Mouse (Mus musculus): ENCODE results near the gene Ppp3ca. TPM values are rescaled to one million over a fixed set of nuclear protein-coding genes. Genes with fewer than 3 reads are reported as not detected.
A peak's percentile ranks its signal among the peaks of the same experiment; 100 is the strongest.
"Not testable (repeated sequence)": the region's sequence is repeated elsewhere in the genome, so short reads cannot be mapped to it uniquely, and the experiment has no call there.

Ppp3ca gene
- total RNA-seq, 2 experiments from 2014 or later = 47.8 to 48.3 TPM

DNA sequence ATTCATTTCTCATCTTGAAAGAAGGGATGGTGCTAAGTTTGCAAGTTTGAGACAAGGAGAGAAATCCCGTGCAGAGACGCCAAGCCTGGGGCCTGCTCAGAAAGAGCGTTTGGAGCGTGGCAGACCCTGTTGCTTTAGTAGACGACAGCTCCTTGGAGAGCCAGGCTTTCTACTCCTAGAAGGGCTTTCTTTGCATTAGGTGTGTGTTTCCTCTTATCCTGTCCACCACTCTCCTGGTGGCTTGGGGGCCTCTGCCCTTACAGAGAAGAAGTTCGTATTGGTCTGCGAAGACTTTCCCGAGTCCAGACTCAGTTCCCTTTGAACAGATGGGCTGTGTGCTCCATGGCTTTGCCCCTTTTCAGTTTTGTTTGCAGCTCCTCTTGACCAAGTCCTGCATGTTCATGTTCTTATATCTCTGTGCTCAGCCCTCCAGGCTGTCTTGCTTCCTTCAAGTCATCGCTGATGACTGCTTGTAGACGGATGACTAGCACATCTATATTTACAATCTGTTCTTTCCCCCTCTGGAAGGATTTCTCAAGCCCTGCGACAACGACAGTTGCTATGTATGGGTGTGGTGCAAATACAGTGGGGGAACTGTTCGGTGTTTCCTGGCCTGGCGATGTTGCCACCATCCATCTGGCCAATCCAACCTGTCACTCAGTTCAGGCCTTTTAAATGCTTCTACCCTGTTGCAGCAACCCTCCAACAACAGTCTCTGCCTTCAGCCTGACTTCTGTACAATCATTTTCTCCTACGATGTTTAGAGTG is 14.5 kb downstream of the Ppp3ca start:
- intact Hi-C loops (cut with DNase I) = no loop called here
- DNase-seq = no peak

DNA sequence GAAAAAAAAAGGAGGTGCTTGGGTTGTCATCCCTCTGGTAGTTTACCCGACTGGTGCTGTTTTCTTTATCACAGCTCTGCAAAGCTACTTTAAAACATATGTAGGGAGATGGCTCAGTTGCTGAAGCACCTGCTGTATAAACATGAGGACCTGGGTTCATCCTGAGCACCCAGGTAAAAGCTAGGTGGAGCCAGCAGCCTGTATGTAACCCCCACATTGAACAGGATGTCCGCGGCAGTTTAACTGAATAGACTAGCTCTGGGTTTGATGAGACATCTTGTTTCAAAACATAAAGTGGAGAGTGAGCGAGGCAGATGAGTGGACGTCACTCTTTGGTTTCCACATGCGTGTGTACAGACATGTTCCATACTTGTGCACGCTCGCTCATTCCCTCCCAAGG is 16.5 kb downstream of the Ppp3ca start:
- DNase-seq = no peak
- intact Hi-C loops (cut with DNase I) = no loop called here

DNA sequence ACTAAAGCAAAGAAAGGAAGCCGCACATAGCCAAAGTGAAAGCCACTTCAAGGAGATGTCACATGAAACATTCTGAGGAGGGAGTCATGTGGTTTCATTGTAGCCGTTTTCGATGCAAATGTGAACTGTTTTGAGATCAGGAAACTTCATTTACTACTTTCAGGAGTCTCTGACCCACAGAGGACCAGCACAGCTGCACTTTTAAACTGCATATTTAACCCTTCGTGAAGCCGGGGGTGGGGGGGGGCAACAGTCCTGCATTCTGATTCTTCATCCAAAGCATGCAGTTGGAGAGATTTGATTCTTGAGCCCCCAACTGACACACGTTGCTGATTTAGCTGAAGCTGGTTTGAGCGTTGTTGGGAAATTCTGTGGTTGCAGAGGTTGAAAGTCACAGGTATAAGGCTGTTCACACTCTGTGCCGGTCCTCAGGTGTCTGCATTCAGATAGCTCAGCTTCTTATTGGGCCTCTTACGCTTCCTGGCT is 18.2 kb downstream of the Ppp3ca start:
- intact Hi-C loops (cut with DNase I) = no loop called here
- no peak for DNase-seq

DNA sequence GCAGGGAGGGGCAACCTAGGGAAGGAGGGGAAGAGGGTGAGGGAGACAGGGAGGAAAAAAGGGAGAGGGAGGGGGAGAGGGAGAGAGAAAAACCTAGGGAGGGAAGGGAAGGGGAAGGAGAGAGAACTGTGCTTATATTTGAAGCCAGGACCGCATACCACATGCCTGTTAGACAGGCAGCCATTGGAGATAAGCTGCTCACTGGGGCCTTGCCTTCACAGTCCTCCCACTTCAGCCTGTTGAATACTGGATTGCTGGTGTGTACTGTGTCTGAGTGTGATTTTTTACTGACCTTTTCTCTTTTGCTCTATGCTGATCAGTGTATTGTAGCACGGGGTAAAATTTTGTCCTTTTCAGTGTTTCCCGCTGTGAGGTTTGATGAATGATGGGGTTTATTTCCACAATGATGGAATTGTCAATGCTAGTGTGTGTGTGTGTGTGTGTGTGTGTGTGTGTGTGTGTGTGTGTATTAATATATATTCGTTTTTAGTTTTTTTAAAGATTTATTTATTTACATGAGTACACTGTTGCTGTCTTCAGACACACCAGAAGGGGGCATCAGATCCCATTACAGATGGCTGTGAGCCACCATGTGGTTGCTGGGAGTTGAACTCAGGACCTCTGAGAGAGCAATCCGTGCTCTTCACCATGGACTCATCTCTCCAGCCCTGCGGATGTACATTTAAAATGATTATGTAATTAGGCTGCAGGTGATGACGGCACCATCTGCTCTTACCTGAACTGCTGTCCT is 20.0 kb downstream of the Ppp3ca start:
- no peak for DNase-seq
- intact Hi-C loops (cut with DNase I) = no loop called here

DNA sequence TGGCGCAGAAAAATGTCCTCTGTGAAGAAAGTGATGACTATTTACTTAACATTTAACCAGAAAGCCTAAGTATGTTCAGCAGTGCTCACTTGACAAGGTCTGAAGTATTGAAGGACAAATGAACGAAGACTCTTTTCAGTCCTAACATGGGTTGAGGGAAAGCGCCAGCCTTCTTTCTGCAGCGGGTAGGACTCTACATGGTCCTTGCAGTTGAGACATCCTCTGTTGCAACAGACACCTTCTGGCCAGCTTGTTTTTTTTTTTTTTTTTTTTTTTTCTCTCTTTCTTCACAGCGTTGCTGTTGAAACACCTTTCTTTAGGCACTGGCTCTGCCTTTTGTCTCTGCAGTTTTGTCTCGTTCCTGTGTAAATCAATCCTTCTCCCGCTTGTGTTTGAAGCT is 22.1 kb downstream of the Ppp3ca start:
- intact Hi-C loops (cut with DNase I) = no loop called here
- no peak for DNase-seq

- DNase-seq = no peak
- intact Hi-C loops (cut with DNase I) = no loop called here
These were observed 23.6 kb downstream of the Ppp3ca start for GRCm38 (mm10) chr3:136693547-136693946.

- intact Hi-C loops (cut with DNase I) = no loop called here
- DNase-seq = peak in 1 of 2 experiments; percentile 30
These were observed 27.8 kb downstream of the Ppp3ca start for GRCm38 (mm10) chr3:136697626-136698191.

- DNase-seq = not testable (repeated sequence)
- intact Hi-C loops (cut with DNase I) = loop anchor here (5.0 kb wide), 1 partner anchor 87 kb away; no protein-coding TSS in a partner anchor
These were observed 29.8 kb downstream of the Ppp3ca start for GRCm38 (mm10) chr3:136699711-136700110.

GRCm38 (mm10) chr3:136700447-136701009 is 30.6 kb downstream of the Ppp3ca start:
- intact Hi-C loops (cut with DNase I) = loop anchor here (5.0 kb wide), 1 partner anchor 88 kb away; no protein-coding TSS in a partner anchor

DNA sequence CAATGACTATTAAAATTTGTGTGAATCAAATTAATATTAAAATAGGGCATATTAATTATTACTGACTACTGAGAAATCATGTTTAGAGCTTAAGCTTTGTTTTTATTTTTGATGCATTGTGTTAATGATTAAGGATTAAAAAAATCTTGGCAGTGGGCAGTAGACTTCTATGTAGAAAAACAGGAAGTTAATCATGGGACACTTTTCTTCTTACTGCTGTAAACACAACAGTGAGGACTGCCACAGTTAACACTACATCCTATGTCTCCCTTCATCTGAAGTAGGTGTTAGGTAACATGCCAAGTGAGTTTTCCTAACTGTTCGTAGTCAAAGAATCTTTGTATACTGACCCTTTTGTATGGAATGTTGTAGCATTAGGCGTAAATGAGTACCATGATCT is 32.9 kb downstream of the Ppp3ca start:
- intact Hi-C loops (cut with DNase I) = loop anchor here (5.0 kb wide), 1 partner anchor 91 kb away; no protein-coding TSS in a partner anchor
- DNase-seq = no peak

More at GRCm38 (mm10) chr3:136700447-136701009, 30.6 kb downstream of the Ppp3ca start:
- DNase-seq = no peak

DNA sequence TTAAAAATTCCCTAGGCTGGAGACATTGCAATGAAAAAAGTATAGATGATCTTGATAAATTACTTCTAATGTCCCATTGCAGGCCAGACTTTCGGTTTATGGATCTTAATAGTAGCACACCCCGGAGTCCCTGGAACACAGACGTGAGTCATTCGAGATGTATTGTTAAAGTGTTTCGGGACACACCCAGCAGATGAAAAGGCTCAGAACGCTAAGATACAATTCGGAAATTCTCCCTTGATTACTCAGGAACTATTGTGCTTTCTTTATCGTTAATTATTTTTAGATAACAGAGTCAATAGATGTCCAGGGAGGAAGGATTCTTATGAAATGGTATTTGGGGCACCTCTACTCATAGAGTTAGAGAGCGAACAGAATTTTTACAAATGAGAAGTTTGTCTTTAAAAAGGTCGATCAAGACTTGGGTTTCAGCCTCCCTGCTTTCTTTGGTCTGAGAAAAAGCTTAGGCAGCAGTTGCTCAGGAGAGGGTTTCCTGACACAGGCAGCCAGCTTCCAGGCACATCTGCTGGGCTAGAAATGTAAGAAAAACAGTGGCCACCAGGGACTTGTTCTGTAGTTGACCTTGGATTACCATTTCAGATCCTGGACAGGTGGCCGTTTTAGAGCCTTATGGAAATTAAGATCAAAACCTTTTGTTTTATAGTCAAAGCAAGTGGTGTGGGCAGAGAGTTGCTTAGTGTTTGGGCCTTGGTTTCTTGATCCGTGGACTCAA is 34.8 kb downstream of the Ppp3ca start:
- intact Hi-C loops (cut with DNase I) = loop anchor here (2.0 to 5.0 kb wide), 2 partner anchors 34 to 92 kb away; partner anchors contain the start of gene Ppp3ca
- DNase-seq = peak in 1 of 2 experiments; percentile 31

GRCm38 (mm10) chr3:136706048-136706447 is 36.1 kb downstream of the Ppp3ca start:
- DNase-seq = no peak
- intact Hi-C loops (cut with DNase I) = no loop called here

GRCm38 (mm10) chr3:136706771-136707170 is 36.8 kb downstream of the Ppp3ca start:
- DNase-seq = no peak
- intact Hi-C loops (cut with DNase I) = no loop called here

GRCm38 (mm10) chr3:136707222-136708019 is 37.5 kb downstream of the Ppp3ca start:
- no peak for DNase-seq
- intact Hi-C loops (cut with DNase I) = no loop called here

DNA sequence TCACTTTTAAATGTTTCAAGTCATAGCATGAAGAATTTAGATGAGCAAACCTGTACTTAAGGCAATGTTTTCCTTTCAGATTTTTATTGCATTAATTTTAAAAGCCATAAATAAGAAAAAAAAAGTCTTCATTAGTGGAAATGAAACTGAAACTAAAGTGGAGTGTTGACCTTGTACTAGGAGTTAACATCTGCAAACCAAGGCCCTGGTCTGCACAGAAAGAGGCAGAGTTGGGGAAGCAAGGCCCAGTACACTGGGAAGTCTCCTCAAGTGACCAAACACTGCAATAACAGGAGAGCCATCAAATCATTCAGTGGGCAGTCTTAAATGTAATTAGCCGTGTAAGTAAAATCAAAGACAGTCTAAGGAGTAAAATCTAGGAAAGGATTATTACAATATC is 38.3 kb downstream of the Ppp3ca start:
- no peak for DNase-seq
- intact Hi-C loops (cut with DNase I) = no loop called here

DNA sequence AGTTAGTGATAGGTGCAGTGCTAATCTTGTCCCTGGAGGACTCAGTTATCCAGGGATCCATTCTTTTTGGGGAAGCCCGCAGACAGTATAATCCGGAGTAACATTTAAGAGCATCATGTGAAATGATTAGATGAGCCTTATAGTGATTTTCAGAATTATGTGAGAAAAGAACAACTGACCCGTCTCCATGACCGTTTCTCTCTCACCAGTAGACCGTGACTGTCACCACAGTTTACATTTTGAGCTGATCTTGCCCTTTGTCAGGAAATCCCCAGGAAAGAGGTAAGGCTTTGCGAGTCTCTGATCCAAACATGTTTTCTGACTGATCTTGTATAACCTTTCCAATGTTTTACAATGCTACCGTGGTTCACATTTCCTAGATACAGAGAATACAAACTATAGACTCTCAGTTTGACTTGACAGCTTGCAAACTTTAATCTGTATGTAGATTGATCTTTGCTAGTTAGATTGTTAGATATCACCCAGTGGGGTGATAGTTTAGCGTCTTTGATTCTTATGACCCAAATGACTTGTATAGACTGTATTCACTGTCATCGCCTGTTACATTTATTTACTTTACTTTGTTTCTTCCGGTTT is 40.5 kb downstream of the Ppp3ca start:
- intact Hi-C loops (cut with DNase I) = no loop called here
- DNase-seq = no peak

- intact Hi-C loops (cut with DNase I) = no loop called here
- no peak for DNase-seq
These were observed 44.5 kb downstream of the Ppp3ca start for GRCm38 (mm10) chr3:136714307-136715039.

DNA sequence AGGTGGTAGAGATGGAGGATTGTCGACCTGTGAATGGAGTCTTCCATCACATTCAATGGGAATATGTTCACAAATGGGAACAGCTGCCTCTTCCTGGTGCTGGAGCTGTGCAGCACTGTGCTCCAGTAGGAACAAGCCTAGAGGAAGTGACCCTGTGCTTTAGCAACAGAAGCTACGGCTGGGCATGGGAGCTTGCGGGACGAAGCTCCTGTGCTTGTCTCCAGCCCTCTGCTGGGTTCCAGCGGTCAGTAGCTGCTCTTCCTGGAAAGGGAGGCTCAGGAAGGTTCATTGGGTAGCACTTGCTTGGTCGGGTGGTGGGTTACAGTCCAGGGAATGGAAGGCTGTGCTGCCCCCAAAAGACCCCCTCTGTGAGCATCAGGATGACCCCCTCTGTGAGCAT is 46.3 kb downstream of the Ppp3ca start:
- no peak for DNase-seq
- intact Hi-C loops (cut with DNase I) = no loop called here
